Mouse (Mus musculus) bone marrow macrophage, adult 2 months (primary cell): ENCODE results near the gene Rnf180. TPM values are rescaled to one million over a fixed set of nuclear protein-coding genes. Genes with fewer than 3 reads are reported as not detected.
A peak's percentile ranks its signal among the peaks of the same experiment; 100 is the strongest.

ENCODE experiments used
- H3K27ac ChIP-seq: 2 replicates; pipeline ENCODE4 v1.5.1; 2012; ENCODE audit warnings: low read depth, low read length; ENCODE audit not compliant: insufficient read depth
- H3K4me1 ChIP-seq: 2 replicates; pipeline ENCODE4 v1.6.1; 2012; ENCODE audit warnings: low read length; ENCODE audit not compliant: control insufficient read depth, insufficient read depth
- H3K4me3 ChIP-seq: 2 replicates; pipeline ENCODE4 v1.5.1; 2012; ENCODE audit warnings: mild to moderate bottlenecking, low read length, moderate library complexity; ENCODE audit not compliant: insufficient read depth
- CTCF ChIP-seq: IDR thresholded peaks from 2 replicates; pipeline ENCODE4 v1.5.1; 2012; ENCODE audit warnings: low read depth, mild to moderate bottlenecking, low read length, moderate library complexity
- POLR2A ChIP-seq: IDR thresholded peaks from 2 replicates; pipeline ENCODE4 v1.6.1; 2012; ENCODE audit warnings: mild to moderate bottlenecking, low read depth, low read length, borderline replicate concordance
- polyA plus RNA-seq: library from polyadenylated mRNA; stranded (reverse); fragments of >200 nt; gene quantifications from 2 replicates; pipeline ENCODE4 v1.2.4, GENCODE M21; 2012; ENCODE audit not compliant: missing spikeins, insufficient read depth, insufficient read length

Rnf180 gene
- polyA plus RNA-seq, 1 experiment: 33.3 TPM

DNA sequence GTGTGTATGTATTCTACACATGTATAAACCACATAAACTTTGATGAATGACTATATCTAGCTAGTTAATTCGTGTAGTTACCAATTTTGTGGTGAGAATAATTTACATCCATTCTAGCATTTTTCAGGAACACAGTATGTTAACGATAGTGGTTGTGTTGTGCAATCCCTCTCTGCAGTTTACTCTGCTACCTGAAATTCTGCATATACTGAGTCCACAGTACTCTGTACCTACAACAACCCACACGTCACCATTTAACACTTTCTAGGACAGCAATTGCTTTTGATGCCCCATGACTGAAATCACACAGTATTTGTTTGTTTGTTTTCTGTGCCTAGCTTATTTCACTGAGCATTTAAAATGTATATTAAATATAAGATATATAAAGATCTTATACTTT lies 83.9 kb downstream of the Rnf180 start:
- Histone ChIP-seq H3K27ac (no peak overlapping the region), H3K4me1 (peaks cover 11% of the 10 kb centered on the region), H3K4me3 (no peak overlapping the region)
- TF ChIP-seq POLR2A (no peak), CTCF (no peak)

GRCm38 (mm10) chr13:105203851-105204250 lies 90.8 kb downstream of the Rnf180 start:
- H3K4me1 ChIP-seq: peaks cover 6% of the 10 kb centered on the region
- H3K27ac ChIP-seq: no peak overlapping the region
- no peak for TF ChIP-seq POLR2A
- TF ChIP-seq CTCF: no peak

GRCm38 (mm10) chr13:105198658-105199057 lies 96.0 kb downstream of the Rnf180 start:
- TF ChIP-seq POLR2A: no peak
- no peak for TF ChIP-seq CTCF
- Histone ChIP-seq H3K4me1 (peaks cover 3% of the 10 kb centered on the region), H3K4me3 (no peak overlapping the region), H3K27ac (no peak overlapping the region)

More at GRCm38 (mm10) chr13:105203851-105204250, 90.8 kb downstream of the Rnf180 start:
- no peak overlapping the region for H3K4me3 ChIP-seq

GRCm38 (mm10) chr13:105198028-105198427 lies 96.6 kb downstream of the Rnf180 start:
- H3K4me3 ChIP-seq: no peak overlapping the region
- no peak for TF ChIP-seq CTCF
- TF ChIP-seq POLR2A: no peak
- H3K4me1 ChIP-seq: peaks cover 3% of the 10 kb centered on the region
- no peak overlapping the region for H3K27ac ChIP-seq

DNA sequence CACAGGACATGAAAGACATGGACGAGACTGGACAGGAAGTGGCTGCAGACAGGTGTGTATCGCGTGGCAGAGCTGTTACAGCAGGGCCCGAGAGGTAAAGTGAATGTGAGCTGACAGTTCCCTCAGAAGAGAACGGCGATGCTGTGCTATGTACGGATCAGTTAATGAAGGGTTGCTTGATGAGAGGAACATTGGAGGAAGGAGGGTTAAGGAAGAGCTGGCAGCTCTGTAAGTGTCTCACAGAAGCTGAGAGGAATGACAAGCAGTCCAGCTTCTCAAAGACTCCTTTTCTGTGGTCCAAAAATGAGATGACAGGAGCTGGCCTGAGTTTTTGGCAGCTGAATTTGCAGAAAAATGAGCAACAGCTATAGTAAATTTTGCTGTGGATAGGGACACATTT lies 101.0 kb downstream of the Rnf180 start:
- TF ChIP-seq CTCF (no peak), POLR2A (no peak)
- H3K4me3 ChIP-seq: no peak overlapping the region
- peaks cover 3% of the 10 kb centered on the region for H3K4me1 ChIP-seq
- H3K27ac ChIP-seq: no peak overlapping the region

GRCm38 (mm10) chr13:105188730-105189129 lies 105.9 kb downstream of the Rnf180 start:
- Histone ChIP-seq H3K4me1 (no peaks in the 10 kb centered on the region), H3K4me3 (no peak overlapping the region), H3K27ac (no peak overlapping the region)
- TF ChIP-seq CTCF (no peak), POLR2A (no peak)

DNA sequence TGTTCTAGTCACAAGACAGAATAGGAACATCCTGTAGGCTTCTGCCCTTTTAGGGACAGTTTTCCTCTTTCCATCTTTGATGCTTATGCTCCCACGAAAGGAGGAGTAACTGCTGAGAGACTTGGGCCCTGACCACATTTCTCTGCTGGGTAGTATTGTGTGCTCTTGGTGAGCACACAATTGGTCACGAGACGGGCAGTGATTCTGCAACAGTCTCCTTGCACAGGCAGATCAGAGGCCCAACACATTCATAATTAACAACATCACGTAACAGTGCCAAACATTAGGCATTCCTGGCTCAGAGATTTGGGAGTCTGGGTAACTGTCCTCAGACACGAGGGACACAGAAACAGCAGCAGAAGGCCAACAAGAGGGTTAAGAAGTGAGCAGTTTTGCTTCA lies 113.8 kb downstream of the Rnf180 start:
- H3K27ac ChIP-seq: no peak overlapping the region
- no peaks in the 10 kb centered on the region for H3K4me1 ChIP-seq
- TF ChIP-seq CTCF: no peak
- no peak for TF ChIP-seq POLR2A

DNA sequence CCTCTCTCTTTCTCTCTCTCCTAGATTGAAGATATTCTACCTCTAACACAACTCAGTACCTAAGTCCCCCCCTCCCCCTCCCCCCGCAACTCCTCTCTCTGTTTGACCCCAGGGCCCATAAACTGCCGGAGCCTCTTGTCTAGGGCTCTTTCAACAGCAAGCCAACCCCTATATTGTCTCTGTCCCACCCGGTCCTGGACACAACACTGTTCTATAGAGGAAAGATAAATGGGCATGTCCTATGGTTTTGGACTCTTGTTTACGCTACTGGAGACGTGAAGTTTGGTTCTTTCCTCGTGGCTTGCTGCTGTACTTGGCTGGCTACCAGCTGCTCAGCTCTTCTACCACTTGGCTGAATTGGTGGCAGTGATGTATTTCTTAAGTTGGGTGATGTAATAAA lies 129.2 kb downstream of the Rnf180 start:
- no peaks in the 10 kb centered on the region for H3K4me1 ChIP-seq
- TF ChIP-seq CTCF (no peak), POLR2A (no peak)
- no peak overlapping the region for H3K4me3 ChIP-seq

More for the DNA sequence above, 113.8 kb downstream of the Rnf180 start:
- no peak overlapping the region for H3K4me3 ChIP-seq

GRCm38 (mm10) chr13:105153955-105154354 lies 140.7 kb downstream of the Rnf180 start:
- no peaks in the 10 kb centered on the region for H3K4me1 ChIP-seq
- H3K27ac ChIP-seq: no peak overlapping the region
- no peak overlapping the region for H3K4me3 ChIP-seq
- no peak for TF ChIP-seq POLR2A
- 0 out of 2 replicates have a peak, but pooled peaks have one; percentile 13 for TF ChIP-seq CTCF

More for the DNA sequence above, 129.2 kb downstream of the Rnf180 start:
- H3K27ac ChIP-seq: no peak overlapping the region

- Histone ChIP-seq H3K27ac (no peak overlapping the region), H3K4me1 (no peaks in the 10 kb centered on the region), H3K4me3 (no peak overlapping the region)
- no peak for TF ChIP-seq POLR2A
- no peak for TF ChIP-seq CTCF
Observed at GRCm38 (mm10) chr13:105150006-105150405, 144.6 kb downstream of the Rnf180 start.
